Mouse (Mus musculus) G1E (cell line): Measurements from ENCODE around the gene Tra2b.
A peak's percentile ranks its signal among the peaks of the same experiment; 100 is the strongest.

Experiments
- CTCF ChIP-seq: IDR thresholded peaks from 2 replicates; pipeline ENCODE4 v1.5.1; 2012; ENCODE audit warnings: low read depth, low read length, inconsistent platforms, mixed read lengths
- POLR2AphosphoS5 ChIP-seq: IDR thresholded peaks from 2 replicates; pipeline ENCODE4 v1.6.1; 2012; ENCODE audit warnings: low read depth, low read length, inconsistent platforms; ENCODE audit not compliant: insufficient replicate concordance

DNA sequence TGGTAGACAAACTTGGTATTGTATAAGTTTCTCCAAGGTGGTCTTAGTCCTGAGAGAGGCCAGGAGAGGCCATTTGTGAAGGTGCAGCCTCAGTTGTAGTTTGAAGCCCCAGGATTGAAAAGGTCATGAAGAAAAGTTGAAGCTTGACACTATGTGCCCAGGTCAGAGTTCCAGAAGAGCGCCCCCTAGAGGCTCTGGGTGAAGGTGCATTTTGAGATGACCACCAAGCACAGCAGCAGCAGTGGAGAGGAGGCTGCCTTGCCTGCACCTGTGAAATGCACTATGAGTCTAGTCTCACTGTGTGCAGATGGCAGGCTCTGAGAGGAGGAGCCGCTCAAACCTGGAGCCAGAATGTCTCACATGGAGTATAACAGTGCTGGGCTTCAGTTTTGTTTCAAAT is 27.8 kb upstream of the Tra2b start:
- TF ChIP-seq POLR2AphosphoS5 (no peak), CTCF (peak; percentile 47; the same call in 1 of the 2 replicates)
